Mouse (Mus musculus) midbrain, embryonic 15.5 days (tissue): ENCODE data around the gene Xrcc4. TPM values are rescaled to one million over a fixed set of nuclear protein-coding genes. Genes with fewer than 3 reads are reported as not detected.
"Not testable (repeated sequence)": the region's sequence is repeated elsewhere in the genome, so short reads cannot be mapped to it uniquely, and the experiment has no call there.

Experiments
- ATAC-seq: fragments of 200-750 bp; cut with Nextera tagmentation; replicated peaks from 2 replicates; pipeline ENCODE4 v1.8.0; 2017; ENCODE audit warnings: moderate TSS enrichment
- H3K27ac ChIP-seq: fragments of 300-500 bp; sonication (generic); 2 replicates; pipeline ENCODE4 v1.5.1; 2015; ENCODE audit warnings: mild to moderate bottlenecking, inconsistent platforms
- H3K27me3 ChIP-seq: fragments of 300-500 bp; sonication (generic); replicated peaks from 2 replicates; pipeline ENCODE4 v1.6.1; 2015; ENCODE audit warnings: inconsistent platforms
- H3K36me3 ChIP-seq: fragments of 300-500 bp; sonication (generic); replicated peaks from 2 replicates; pipeline ENCODE4 v1.6.1; 2015; ENCODE audit warnings: inconsistent platforms
- H3K4me1 ChIP-seq: fragments of 300-500 bp; sonication (generic); 2 replicates; pipeline ENCODE4 v1.6.1; 2015; ENCODE audit warnings: inconsistent platforms
- H3K4me2 ChIP-seq: fragments of 300-500 bp; sonication (generic); 2 replicates; pipeline ENCODE4 v1.6.1; 2015; ENCODE audit warnings: inconsistent platforms, mild to moderate bottlenecking, moderate library complexity
- H3K4me3 ChIP-seq: fragments of 300-500 bp; sonication (generic); 2 replicates; pipeline ENCODE4 v1.5.1; 2015; ENCODE audit warnings: mild to moderate bottlenecking, inconsistent platforms
- H3K9ac ChIP-seq: fragments of 300-500 bp; sonication (generic); 2 replicates; pipeline ENCODE4 v1.6.1; 2015; ENCODE audit warnings: mild to moderate bottlenecking, inconsistent platforms
- H3K9me3 ChIP-seq: fragments of 300-500 bp; sonication (generic); 2 replicates; pipeline ENCODE4 v1.6.1; 2016; ENCODE audit warnings: inconsistent platforms
- WGBS: fragments of 180-500 bp; shearing (Covaris S2); methylation state at CpG from one replicate; pipeline ENCODE4 v1.1.7; 2015; ENCODE audit warnings: mixed read lengths; 5-methylcytosine and 5-hydroxymethylcytosine counted together
- polyA plus RNA-seq: library from polyadenylated mRNA; unstranded; fragments of >200 nt; fragmentation: Nextera tagmentation; extraction: Ambion mirVana; gene quantifications from 2 replicates; pipeline ENCODE4 v1.2.1, GENCODE M21; 2015

Xrcc4 gene
- polyA plus RNA-seq, 1 experiment from 2014 or later = 13.2 TPM

DNA sequence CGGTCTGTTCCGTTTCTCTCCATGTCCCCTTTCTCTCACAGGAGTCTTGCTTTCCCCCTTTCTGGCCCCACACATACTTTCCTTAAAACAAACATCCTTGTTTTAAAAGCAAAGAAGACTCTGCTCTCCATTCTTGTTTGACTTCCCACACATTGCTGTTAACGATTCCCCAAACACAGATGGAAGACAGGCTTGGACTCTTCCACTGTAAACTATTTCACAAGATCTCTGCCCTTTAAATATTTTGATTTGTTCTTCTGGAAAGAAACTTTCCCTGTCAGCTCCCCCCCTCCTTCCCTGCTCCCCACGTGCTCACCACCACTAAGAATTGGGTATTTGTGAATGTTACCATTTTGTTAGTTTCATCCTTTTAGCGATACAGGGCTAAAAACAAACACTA is 297.9 kb downstream of the Xrcc4 start:
- no peak overlapping the region for H3K4me2 ChIP-seq
- H3K9ac ChIP-seq = no peak overlapping the region
- H3K9me3 ChIP-seq = no peaks in the 10 kb centered on the region
- no peak for ATAC-seq
- no peaks in the 10 kb centered on the region for H3K4me1 ChIP-seq
- H3K36me3 ChIP-seq = no peaks in the 10 kb centered on the region
- WGBS = 67% methylated on average over 5 of the region's 5 CpGs
- H3K27ac ChIP-seq = no peak overlapping the region
- H3K27me3 ChIP-seq = no peaks in the 10 kb centered on the region
- H3K4me3 ChIP-seq = no peak overlapping the region

DNA sequence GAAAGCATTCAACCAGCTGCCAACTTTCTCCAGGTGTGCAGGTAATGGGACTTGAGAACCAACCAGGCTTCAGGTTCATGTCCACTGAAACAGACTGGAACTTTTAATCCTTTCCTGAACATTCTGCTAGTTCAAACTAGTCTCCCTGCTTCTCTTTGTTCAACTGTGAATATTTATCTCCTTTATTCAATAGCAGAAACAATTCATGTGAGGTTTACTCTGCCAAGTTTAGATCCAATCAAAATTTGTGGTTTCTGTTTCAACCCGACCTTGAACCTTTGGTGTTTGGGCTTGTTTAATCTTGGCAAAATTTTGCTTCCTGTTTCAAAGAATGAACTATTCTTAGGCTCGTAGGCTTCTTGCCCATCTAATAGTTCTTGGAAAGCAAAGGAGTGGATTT is 306.5 kb downstream of the Xrcc4 start:
- Histone ChIP-seq H3K27ac (no peak overlapping the region), H3K4me1 (0 out of 2 replicates have a peak, but pooled peaks cover 3% of the 10 kb centered on the region), H3K36me3 (no peaks in the 10 kb centered on the region), H3K4me3 (no peak overlapping the region), H3K4me2 (no peak overlapping the region), H3K27me3 (no peaks in the 10 kb centered on the region), H3K9ac (no peak overlapping the region), H3K9me3 (no peaks in the 10 kb centered on the region)
- 72% methylated on average over 2 of the region's 2 CpGs for WGBS
- ATAC-seq = no peak

DNA sequence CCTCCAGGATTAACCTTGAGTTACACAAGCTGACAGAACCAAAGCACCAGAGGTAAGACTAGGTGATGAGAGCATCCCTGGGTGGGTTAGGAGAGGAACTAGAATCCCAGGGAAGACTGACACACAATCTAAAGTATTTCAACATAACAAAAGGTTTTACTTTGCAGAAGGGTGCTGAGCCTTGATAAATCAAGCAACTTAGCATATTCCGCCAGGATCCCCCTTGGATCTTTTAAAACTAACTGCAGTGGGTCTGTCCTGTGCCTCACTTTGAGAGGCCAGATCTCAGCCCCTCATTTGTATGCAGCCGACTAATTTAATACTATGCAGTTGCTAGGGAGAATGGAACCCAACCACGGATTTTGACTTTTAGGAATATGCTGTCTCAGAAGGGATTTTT is 309.1 kb downstream of the Xrcc4 start:
- WGBS = 40% methylated on average over 3 of the region's 3 CpGs
- Histone ChIP-seq H3K9ac (no peak overlapping the region), H3K4me3 (no peak overlapping the region), H3K4me2 (no peak overlapping the region), H3K27ac (no peak overlapping the region), H3K36me3 (no peaks in the 10 kb centered on the region), H3K9me3 (no peaks in the 10 kb centered on the region), H3K27me3 (no peaks in the 10 kb centered on the region), H3K4me1 (0 out of 2 replicates have a peak, but pooled peaks cover 3% of the 10 kb centered on the region)
- no peak for ATAC-seq

DNA sequence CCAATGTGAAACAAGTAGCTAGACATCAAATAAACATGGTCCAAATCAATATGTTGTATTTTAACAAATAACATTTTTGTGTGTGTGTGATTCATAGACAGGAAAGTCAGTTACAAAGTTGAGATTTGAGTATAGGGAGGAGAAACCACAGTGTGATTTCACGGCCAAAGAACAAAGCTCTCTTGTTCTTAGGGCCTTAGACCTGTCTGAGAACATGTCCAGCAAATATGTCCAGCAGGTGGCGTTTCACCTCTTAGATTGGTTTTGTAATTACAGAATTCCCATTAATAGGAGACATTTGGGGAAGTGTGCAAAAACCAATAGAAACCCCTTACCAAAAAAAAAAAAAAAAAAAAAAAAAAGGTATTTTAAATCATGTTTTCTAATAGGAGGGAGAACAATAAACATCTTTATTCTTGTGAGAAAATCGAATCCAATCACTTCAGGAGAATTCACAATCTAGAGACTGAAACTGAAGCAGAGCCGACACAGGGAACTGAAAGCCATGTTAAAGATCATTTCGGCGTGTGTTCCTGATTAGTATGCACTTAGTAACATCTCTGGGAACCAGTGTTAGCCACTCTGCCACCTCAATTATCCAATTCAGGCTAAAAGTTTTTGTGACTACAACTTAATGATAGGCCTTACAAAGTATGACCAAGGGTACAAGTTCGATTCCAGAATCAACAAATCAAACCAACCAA is 310.0 kb downstream of the Xrcc4 start:
- ATAC-seq = 0 out of 2 replicates have a peak, but pooled peaks have one; percentile 56

DNA sequence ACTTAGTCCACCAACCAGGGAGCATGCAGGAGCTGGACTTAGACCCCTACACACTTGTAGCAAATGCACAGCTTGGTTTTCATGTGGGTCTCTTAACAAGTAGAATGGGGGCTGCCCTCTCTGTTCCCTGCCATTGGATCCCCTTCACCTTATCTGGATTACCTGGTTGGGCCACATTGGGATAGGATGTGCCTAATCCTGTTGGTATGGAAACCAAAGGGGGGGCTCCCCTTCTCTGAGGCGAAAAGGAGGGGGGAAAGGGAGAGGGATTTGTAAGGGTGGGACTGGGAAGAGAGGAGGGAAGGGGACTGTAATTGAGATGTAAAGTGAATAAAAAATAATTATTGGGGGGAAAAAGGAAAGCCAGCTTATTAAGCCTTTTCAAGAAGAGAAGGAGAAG is 311.6 kb downstream of the Xrcc4 start:
- peak; percentile 56; the same call in 1 of the 2 replicates for ATAC-seq

More for the DNA sequence above, 310.0 kb downstream of the Xrcc4 start:
- H3K4me3 ChIP-seq = no peak overlapping the region
- no peaks in the 10 kb centered on the region for H3K27me3 ChIP-seq
- no peak overlapping the region for H3K9ac ChIP-seq
- 61% methylated on average over 7 of the region's 7 CpGs for whole genome bisulfite sequencing
- no peaks in the 10 kb centered on the region for H3K36me3 ChIP-seq
- H3K27ac ChIP-seq = no peak overlapping the region
- no peaks in the 10 kb centered on the region for H3K9me3 ChIP-seq
- no peak overlapping the region for H3K4me2 ChIP-seq
- H3K4me1 ChIP-seq = 0 out of 2 replicates have a peak, but pooled peaks cover 3% of the 10 kb centered on the region

DNA sequence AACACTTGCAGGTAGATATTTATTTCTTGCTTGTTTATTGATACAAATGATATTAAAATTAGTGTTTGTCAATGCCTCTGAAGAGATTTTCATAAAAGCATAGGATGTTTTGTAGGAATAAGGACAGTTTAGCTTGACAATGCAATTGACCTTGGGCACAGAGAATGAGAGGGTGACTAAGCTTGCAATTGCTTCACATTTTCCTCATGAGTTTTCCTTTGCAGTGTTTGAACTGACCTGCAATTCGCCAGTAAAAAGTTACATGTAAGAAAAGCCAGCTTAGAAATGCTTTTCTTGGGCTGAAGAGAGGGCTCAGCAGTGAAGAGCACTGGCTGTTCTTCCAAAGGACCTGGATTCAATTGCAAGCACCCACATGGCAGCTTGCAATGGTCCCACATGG is 312.3 kb downstream of the Xrcc4 start:
- Histone ChIP-seq H3K4me1 (0 out of 2 replicates have a peak, but pooled peaks cover 3% of the 10 kb centered on the region), H3K9me3 (no peaks in the 10 kb centered on the region), H3K4me3 (no peak overlapping the region), H3K4me2 (no peak overlapping the region), H3K27me3 (no peaks in the 10 kb centered on the region), H3K27ac (no peak overlapping the region), H3K36me3 (no peaks in the 10 kb centered on the region), H3K9ac (no peak overlapping the region)
- 83% methylated on average over 1 of the region's 1 CpGs for WGBS
- no peak for ATAC-seq

More for the DNA sequence above, 311.6 kb downstream of the Xrcc4 start:
- H3K9me3 ChIP-seq = no peaks in the 10 kb centered on the region
- H3K9ac ChIP-seq = no peak overlapping the region
- no peaks in the 10 kb centered on the region for H3K36me3 ChIP-seq
- no peaks in the 10 kb centered on the region for H3K27me3 ChIP-seq
- no peak overlapping the region for H3K4me2 ChIP-seq
- 0% methylated on average over 1 of the region's 1 CpGs for WGBS
- H3K27ac ChIP-seq = no peak overlapping the region
- H3K4me3 ChIP-seq = no peak overlapping the region
- 0 out of 2 replicates have a peak, but pooled peaks cover 3% of the 10 kb centered on the region for H3K4me1 ChIP-seq

DNA sequence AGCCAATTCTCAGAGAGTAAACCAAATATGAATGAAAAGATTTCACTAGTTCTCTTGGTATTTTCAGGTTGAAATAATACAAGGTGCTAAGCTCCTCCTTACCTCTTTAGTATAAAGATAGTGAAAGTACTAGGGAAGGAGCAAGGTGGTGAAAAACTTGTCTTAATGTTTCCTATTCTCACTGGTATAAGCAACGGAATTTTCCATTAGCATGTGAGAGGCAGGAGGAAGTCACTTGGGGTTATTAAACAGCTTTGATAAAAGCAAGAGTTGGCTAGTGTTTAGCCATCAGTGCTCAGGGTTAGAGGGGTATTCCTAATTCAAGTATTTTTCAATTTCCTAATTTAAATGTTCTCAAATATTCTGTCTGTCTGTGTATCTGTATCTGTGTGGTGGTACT is 322.9 kb downstream of the Xrcc4 start:
- H3K9ac ChIP-seq = no peak overlapping the region
- H3K9me3 ChIP-seq = no peaks in the 10 kb centered on the region
- H3K4me2 ChIP-seq = no peak overlapping the region
- H3K36me3 ChIP-seq = no peaks in the 10 kb centered on the region
- no peaks in the 10 kb centered on the region for H3K27me3 ChIP-seq
- H3K4me3 ChIP-seq = no peak overlapping the region
- H3K27ac ChIP-seq = no peak overlapping the region
- H3K4me1 ChIP-seq = no peaks in the 10 kb centered on the region
- 83% methylated on average over 1 of the region's 1 CpGs for WGBS
- ATAC-seq = no peak

DNA sequence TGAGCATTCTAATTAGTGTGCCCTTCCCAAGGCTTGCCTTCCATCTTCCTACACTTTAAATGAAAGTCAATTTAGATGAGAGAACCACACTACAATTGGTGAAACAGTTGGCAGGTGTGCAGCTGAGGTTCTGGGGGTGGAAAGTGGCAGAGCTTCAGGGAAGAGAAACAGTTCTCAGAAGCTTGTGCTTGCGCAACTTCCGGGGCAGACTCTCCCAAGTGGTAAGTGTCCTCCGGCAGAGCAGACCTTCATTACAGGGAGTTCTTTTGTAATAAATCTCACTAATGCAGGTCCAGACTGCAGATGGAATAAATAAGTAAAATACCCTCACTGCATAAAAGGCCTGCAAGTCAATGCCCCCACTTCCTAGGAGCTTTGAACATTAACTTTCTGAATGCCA is 323.4 kb downstream of the Xrcc4 start:
- H3K27ac ChIP-seq = no peak overlapping the region
- WGBS = 91% methylated on average over 3 of the region's 3 CpGs
- no peaks in the 10 kb centered on the region for H3K27me3 ChIP-seq
- no peak overlapping the region for H3K9ac ChIP-seq
- no peaks in the 10 kb centered on the region for H3K36me3 ChIP-seq
- H3K4me1 ChIP-seq = no peaks in the 10 kb centered on the region
- no peaks in the 10 kb centered on the region for H3K9me3 ChIP-seq
- no peak overlapping the region for H3K4me2 ChIP-seq
- ATAC-seq = no peak
- H3K4me3 ChIP-seq = no peak overlapping the region

DNA sequence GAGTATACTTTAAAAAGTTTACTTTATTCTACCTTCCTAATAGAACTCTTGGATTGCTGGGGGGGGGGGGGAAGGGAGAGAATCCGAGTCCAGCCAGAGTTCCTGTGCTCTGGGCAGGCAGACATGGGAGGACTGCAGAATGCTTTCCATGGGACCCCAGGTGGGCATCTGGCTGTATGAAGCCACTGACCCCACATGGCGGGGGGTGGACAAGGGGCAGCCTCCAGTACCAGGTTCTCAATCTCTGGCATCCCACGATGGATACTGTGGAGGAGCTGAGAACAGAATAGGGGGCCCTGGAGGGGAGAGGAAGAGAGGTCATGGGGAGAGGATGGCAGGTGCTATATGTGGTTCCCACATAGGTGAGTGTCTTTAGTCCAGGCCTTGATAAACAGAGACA is 327.1 kb downstream of the Xrcc4 start:
- no peak for ATAC-seq
- no peaks in the 10 kb centered on the region for H3K36me3 ChIP-seq
- no peak overlapping the region for H3K27ac ChIP-seq
- no peaks in the 10 kb centered on the region for H3K4me1 ChIP-seq
- WGBS = 85% methylated on average over 3 of the region's 3 CpGs
- no peak overlapping the region for H3K9ac ChIP-seq
- no peak overlapping the region for H3K4me3 ChIP-seq
- H3K4me2 ChIP-seq = no peak overlapping the region
- no peaks in the 10 kb centered on the region for H3K27me3 ChIP-seq
- no peaks in the 10 kb centered on the region for H3K9me3 ChIP-seq

DNA sequence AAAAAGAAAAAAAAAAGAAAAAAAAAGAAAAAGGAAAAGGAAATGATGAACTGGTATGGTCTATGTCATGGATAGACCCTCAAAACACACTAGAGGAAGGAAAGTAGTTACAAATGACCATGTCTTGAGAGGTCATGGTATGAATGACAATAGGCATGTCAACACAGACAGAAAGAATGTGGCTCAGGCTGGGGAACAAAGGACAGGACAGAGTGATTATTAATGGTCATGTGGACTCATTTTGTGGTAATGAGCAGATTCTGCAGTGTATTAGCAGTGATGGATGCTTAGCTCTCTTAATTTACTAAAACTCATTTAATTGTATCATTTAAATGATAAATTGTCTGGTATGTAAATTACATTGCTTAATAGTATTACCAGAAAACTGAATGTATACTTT is 333.1 kb downstream of the Xrcc4 start:
- no peak overlapping the region for H3K4me3 ChIP-seq
- H3K4me2 ChIP-seq = no peak overlapping the region
- H3K9me3 ChIP-seq = no peaks in the 10 kb centered on the region
- H3K27ac ChIP-seq = no peak overlapping the region
- no peak for ATAC-seq
- no peaks in the 10 kb centered on the region for H3K36me3 ChIP-seq
- H3K4me1 ChIP-seq = no peaks in the 10 kb centered on the region
- no peaks in the 10 kb centered on the region for H3K27me3 ChIP-seq
- H3K9ac ChIP-seq = no peak overlapping the region

DNA sequence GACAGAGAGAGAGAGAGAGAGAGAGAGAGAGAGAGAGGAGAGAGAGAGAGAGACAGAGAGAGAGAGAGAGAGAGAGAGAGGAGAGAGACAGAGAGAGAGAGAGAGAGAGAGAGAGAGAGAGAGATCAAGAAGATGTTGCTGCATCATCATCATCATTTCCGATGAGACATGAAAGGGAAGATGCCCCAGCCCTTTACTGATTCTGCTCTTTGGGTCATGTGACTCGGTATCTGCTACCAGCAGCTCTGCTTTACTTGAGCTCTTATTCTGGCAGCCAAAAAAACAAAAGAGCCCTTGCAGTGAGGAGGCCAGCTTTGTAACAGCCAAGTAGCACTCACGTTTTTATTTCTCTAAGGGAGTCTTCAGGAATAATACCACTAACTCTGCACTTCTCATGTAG is 338.8 kb downstream of the Xrcc4 start:
- not testable (repeated sequence) for H3K36me3 ChIP-seq, H3K4me3 ChIP-seq, H3K27me3 ChIP-seq, ATAC-seq, H3K4me2 ChIP-seq, H3K9ac ChIP-seq, H3K27ac ChIP-seq, H3K9me3 ChIP-seq, H3K4me1 ChIP-seq
- WGBS = 21% methylated on average over 3 of the region's 3 CpGs

DNA sequence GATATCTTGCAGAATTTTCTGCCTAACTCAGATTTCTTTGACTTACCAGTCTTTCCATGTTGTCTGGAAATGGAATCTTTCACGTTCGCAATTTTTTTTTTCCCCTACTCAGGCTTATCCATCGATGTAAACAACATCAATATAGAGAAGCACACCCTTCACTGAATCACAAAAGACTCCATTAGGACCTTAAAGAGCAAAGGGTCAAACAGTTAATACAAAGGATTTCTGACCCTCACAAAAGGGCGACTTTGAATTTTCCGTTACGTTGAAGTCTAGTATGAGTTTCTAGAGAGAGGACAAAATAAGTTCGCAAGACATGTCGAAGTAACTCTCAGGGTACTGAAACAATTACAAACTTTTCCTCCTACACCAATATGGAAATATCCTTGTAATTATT is 346.2 kb downstream of the Xrcc4 start:
- ATAC-seq = no peak
- Histone ChIP-seq H3K36me3 (no peaks in the 10 kb centered on the region), H3K27me3 (no peaks in the 10 kb centered on the region), H3K4me1 (peaks cover 32% of the 10 kb centered on the region), H3K9me3 (no peaks in the 10 kb centered on the region), H3K4me2 (peak overlapping the region; percentile 99), H3K4me3 (peak overlapping the region; percentile 76), H3K9ac (peak overlapping the region; percentile 49; the same call in 1 of the 2 replicates), H3K27ac (no peak overlapping the region; the same call in 1 of the 2 replicates)
- WGBS = 6% methylated on average over 8 of the region's 8 CpGs

DNA sequence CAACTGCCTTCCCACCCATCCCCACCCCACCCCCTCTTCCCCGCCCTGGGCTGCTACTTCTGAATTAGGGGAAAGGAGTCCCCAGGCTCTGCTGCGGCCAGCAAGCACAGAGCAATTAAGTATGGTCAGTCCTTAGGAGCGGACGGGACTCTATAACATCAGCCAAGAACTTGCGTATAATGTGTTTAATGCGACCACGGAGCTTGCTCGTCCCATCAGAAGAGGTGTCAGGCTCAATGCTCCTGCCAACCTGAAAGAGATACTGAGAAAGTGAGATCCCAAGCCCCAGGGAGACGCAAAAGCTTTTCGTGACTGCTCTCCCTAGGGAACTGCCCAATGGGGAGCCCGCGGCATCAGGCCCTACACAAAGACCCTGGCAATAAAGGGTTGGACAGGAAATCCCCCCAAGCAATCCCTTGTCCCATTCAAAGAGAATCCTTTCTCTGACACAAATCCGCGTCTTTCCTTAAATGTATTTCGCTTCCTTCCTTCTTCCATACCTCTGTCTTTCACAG is 346.7 kb downstream of the Xrcc4 start:
- ATAC-seq = peak; percentile 40
- no peaks in the 10 kb centered on the region for H3K27me3 ChIP-seq
- under 1% methylated on average over 15 of the region's 15 CpGs for WGBS
- H3K27ac ChIP-seq = peak overlapping the region; percentile 74
- peak overlapping the region; percentile 49 for H3K9ac ChIP-seq
- peak overlapping the region; percentile 99 for H3K4me2 ChIP-seq
- peaks cover 32% of the 10 kb centered on the region for H3K4me1 ChIP-seq
- no peaks in the 10 kb centered on the region for H3K9me3 ChIP-seq
- peak overlapping the region; percentile 76 for H3K4me3 ChIP-seq
- H3K36me3 ChIP-seq = no peaks in the 10 kb centered on the region
